Mouse (Mus musculus): ENCODE results near the gene Clps.

GRCm38 (mm10) chr17:28521920-28522319, 38.6 kb downstream of the Clps start:
- TF ChIP-seq CTCF (IDR thresholded peaks at IDR 0.05; ENCODE audit: control insufficient read depth, insufficient read depth, insufficient read length) (no peak), CEBPB (IDR thresholded peaks at IDR 0.05; ENCODE audit: low read depth) (no peak), MAX (IDR thresholded peaks at IDR 0.05) (no peak), MYOG (IDR thresholded peaks at IDR 0.05; ENCODE audit: control insufficient read depth, extremely low read depth, insufficient read length) (no peak), FOSL1 (IDR thresholded peaks at IDR 0.05; ENCODE audit: insufficient read depth, low read length, poor library complexity, severe bottlenecking) (no peak)
